Mouse (Mus musculus) frontal cortex, postnatal 36 days (tissue): ENCODE data around the gene Olfr824.
"Not testable (repeated sequence)": the region's sequence is repeated elsewhere in the genome, so short reads cannot be mapped to it uniquely, and the experiment has no call there.

Source experiments
- DNase-seq, 2 experiments: peaks; one replicate each; pipeline ENCODE4 v3.0.0; 2022; ENCODE audit warnings: low spot score in 2 of 2

The Olfr824 gene

DNA sequence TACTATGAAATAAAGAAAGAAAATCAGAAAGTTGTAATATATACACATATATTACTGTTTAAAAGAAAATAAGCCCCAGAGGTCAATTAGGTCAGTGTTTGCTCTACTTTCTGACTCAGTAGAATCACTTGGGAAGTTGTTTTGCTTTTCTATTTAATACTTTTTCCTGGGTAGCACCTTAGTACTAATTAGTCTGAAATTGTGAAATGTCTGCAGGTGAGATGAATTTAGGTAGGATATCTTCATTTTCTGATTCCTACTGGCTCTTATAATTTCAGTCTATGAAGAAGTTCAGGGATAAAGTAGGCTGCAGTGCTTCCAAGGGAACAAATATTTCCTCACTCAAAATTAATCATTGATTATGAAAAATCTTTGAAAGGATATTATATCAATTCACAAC lies at the start of gene Olfr824:
Gene Olfr824, minus strand, starts transcription at position 101 of the 400 bp plus-strand sequence.
- DNase-seq: not testable (repeated sequence)

DNA sequence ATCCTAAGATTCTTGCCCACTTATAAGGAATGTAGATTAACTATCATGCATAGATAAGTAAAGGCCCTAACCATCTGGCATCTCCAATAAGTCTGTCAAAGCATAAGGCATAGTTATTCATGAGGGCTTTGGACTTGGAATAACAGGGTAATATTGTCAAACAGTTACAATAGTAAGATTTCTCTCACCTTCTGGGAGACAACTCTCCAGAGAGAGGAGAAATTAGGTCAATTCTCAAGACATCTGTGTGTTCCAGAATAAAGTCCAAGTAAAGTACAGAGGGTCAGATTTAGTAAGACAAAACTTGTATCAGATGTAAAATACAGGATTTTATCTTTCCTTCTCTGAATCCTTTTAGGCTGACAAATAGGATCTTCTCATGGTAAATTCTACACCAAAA lies 36.9 kb upstream of the Olfr824 start, which contains the start of gene Olfr825:
Gene Olfr825, minus strand, starts transcription at position 101 of the 400 bp plus-strand sequence.
- DNase-seq: no peak

DNA sequence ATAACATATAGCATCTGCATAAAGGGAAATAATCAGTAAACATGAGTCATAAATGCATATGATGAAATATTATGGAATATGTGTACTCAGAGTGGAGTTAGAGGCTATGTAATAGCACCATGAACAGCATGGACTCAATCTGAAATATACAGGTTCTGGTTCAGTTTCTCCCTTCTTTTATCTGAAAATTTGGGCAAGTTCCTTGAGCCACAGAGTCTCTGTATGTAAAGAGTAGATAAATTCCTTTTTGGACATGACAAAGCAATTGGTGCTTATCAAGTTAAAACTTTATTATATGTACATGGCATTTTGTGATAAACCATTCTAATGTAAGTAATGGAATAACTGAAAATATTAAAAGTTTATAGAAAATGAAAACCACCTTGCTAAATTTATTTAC lies 35.4 kb upstream of the Olfr824 start:
- DNase-seq: no peak

DNA sequence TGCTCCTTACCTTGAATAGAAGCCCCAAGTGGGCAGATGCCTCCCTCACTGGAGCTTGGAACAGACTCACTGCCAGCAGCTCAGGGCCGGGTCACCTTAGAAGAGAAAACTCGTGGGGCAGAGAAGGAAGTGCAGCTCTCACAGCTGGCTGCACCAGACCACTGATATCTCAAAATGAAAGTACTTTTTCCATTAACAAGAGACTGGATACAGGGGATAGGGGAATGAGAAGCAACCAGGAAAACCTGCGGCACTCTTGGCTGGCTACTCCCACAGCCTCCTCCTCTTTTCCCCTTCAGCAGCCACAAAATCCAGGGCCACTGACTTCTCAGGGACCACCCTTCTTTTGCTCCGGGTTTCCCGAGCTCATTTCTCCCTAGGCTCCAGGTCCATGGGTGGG lies 14.3 kb upstream of the Olfr824 start:
- no peak for DNase-seq

DNA sequence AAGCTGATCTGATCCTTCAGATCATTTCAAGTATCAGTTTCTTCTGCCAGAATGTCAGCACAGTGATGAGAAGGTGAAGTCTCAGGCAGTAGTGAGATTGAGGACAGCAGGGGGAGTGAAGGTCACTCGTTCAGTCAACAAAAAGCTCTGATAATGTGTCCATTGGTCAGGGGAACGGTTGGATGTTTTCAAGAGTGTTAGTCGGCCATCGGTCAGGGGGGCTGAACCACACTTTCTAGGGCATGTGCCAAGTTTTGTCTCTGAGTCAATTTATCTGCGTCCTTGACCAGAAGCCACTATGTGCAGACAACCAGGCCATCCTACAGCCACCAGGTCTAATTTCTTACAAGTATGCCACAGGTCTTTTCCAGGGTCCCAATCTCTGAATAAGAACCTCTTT lies 12.7 kb upstream of the Olfr824 start:
- DNase-seq: not testable (repeated sequence)

DNA sequence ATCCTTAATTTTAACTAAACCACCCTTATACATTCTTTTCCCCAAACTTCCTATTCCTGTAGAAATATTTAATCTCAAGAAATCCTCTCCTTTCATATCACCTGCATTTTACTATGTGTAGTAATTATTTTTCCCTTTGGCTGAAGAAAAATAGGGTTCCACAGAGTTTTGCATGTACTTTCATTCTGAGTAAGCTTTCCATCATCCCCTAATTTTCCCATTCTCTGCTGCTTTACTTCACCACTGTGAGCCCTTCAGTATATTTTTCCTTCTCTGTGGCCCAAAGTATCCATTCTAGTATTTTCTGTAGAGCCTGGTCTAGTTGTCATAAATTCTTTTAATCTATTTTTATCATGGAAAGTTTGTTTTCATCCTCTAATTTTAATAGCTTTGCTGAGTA lies 5.0 kb upstream of the Olfr824 start:
- no peak for DNase-seq

DNA sequence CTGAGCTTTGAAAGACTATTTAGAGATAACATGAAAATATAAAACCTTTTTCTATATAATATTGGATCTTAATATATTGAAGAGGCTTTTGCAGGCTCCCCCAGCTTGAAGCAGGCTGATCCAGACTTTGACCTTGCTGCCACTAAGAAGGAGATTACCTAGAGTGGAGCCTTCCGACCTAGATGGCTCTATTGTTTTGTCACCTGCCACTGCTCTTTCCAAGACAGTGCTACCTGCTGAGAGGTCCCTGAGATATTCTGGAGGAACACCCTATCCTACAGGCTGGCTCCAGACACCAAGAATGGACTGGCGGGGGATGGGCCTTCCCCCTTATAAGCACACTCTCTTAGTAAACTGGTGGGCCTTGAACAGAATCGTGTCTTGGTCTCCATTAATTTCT lies 13.8 kb downstream of the Olfr824 start:
- DNase-seq: not testable (repeated sequence)

DNA sequence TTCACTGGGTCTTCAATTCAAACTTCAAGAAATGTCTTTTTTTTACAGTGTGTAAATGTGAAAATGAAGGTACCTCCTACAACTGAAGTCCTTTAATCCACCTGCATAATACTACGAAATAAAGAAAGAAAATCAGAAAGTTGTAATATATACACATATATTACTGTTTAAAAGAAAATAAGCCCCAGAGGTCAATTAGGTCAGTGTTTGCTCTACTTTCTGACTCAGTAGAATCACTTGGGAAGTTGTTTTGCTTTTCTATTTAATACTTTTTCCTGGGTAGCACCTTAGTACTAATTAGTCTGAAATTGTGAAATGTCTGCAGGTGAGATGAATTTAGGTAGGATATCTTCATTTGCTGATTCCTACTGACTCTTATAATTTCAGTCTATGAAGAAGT lies 14.5 kb downstream of the Olfr824 start, which contains the start of gene Olfr823:
Gene Olfr823, minus strand, starts transcription at position 101 of the 400 bp plus-strand sequence.
- not testable (repeated sequence) for DNase-seq

DNA sequence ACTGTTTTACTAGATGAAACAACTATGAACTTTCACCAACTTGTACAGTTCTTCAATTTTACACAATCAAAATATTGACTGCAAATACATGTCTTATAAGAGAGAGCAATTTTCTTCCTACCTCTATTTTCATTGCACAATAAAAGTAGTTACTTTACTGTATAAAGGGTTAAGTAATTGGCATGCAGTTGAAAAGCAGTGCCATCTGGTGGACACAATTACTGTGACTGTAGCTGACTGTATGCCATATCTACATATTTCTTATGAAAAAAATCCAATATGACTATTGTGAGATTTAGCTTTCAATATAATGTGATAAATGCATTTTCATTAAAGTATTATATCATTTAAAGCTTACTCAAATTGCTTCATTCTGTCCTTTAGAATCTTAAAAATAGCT lies 33.7 kb downstream of the Olfr824 start:
- no peak for DNase-seq

DNA sequence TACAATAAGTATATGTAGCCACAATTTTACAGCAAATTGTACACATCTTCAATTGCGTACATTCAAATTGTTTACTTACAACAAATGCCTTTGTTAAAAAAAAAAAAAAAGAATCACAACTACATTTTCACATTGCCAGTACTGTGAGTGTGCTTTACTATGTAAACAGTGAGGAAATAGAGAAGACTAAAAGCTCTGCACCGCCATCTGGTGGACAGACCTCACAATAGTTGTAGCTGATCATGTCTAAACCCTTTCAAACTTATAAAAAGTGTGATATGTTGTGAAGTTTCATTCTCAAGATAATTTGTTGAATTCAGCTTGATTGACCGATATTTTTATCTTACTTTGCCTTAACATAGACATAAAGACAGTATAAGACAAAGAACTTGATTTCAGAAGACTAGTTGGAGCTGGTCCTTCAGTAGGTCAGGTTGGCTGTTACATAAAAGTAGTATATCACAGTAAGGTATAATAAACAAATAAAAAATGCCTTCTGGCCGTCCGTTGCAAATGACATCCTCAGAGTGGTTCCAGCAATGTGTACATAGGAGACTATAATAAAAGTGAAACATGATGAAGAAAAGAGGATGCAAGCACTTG lies 36.9 kb downstream of the Olfr824 start:
- peak; percentile 39 to 71 for DNase-seq
